Mouse (Mus musculus) thymus, postnatal 10 days (tissue): Measurements from ENCODE around the gene Padi1.

Source experiments
- DNase-seq, 2 experiments: peaks; one replicate each; pipeline ENCODE4 v3.0.0; 2021; ENCODE audit warnings: low spot score in 2 of 2

The Padi1 gene

GRCm38 (mm10) chr4:140862036-140862650, 16.6 kb upstream of the Padi1 start:
- DNase-seq, result no peak

- no peak for DNase-seq
Measured at GRCm38 (mm10) chr4:140860767-140861147, 15.2 kb upstream of the Padi1 start.

DNA sequence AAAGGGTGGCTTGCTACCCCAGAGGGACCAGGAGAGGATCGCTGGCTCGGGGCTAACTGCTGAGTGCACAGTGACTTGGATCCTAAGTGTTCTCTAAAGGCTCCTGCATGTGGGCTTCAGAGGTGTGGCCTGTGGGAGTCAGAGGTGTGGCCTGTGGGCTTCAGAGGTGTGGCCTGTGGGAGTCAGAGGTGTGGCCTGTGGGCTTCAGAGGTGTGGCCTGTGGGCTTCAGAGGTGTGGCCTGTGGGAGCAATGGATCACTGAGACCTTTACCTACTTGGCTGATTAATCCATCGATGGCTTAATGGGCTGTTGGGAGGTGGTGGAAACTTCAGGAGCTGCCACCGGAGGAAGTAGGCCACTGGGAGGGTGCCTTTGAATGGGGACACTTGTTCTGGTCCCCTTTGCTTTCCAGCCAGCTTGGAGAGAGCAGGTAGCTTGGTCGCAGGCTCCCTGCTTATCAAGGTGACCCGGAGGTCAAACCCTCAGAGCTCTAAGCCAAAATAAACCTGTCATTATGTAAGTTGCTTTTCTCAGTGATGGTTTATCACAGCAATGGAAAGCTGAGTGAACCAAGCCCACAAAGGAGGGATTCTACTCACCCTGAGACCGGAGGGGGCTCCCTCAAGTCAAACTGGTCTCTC, 14.7 kb upstream of the Padi1 start:
- no peak for DNase-seq

- no peak for DNase-seq
Measured at GRCm38 (mm10) chr4:140859291-140859690, 13.7 kb upstream of the Padi1 start.

GRCm38 (mm10) chr4:140857813-140858212, 12.2 kb upstream of the Padi1 start:
- no peak for DNase-seq

DNA sequence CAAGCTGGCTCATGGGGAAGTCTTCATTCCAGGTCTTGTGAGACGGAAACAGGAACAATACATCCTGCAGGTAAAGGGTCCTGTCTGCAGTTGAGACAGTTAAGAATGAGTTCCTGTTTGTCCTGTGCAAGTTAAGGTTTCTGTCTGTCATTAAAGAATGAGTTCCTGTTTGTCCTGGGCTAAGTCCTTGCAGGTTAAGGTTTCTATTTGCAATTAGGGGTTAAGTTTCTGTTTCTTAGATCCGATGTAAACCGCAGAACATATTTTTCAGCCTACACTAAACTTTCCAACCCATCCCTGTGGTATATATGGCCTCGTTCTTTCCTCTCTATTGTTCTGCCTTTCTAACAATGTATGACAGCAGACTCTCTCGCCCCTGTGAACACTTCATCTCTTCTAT, 11.5 kb upstream of the Padi1 start:
- no peak for DNase-seq

- no peak for DNase-seq
Measured at GRCm38 (mm10) chr4:140855151-140855550, 9.6 kb upstream of the Padi1 start.

DNA sequence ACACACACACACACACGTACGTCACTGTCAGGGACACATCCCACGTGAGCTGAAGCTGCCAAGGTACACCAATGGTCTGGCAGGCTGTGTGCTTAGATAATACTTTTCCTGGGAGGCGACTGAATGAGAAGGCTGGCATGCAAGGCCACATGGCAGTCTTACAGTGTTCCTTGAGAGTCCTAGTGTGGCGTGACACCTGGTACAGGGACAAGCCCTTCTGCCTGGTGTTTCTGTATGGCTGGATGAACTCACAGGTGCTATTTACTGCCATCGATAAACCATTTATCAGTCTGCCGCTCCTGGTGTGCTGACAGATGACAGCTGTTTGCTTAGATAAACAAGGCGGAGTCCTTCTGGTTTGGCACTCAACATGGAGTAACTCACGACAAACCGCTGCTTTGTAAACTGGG, 8.9 kb upstream of the Padi1 start:
- no peak for DNase-seq

DNA sequence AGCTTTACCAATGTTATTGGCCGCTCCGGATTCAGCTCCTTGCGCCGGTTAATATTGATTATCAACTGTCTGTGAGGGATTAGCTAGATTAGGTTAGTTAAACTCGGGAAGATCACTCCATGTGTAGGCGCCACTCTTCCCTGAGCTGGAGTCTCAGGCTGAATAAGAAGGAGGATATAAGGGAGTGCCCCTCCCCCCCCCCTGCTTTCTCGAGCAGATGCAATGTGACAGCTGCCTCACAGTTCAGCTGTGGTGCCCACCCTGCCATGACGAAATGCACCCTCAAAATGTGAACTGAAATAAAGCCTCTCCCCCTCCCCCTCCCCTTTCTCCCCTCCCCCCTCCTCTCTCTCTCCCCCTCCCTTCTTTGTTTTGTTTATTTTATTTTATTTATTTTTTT, 8.0 kb upstream of the Padi1 start:
- no peak for DNase-seq

DNA sequence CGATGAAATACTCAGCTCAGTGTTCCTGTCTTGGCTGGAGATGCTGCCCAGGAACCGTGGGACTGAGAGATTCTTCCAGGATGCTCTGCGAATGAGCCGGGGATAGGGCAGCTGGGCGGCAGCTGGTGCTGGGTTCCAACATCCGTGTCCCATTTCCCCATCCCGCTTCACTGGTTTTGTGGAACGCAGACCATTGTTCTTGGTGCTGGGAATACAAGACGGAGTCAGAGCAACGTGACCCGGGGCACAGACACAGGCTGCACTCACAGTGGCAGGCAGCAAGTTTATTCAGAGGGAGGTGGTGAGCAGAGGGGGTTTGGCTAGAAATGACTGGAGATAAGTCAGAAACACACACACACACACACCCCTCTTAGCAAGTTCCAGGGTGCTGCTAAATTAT, 3.7 kb upstream of the Padi1 start:
- no peak for DNase-seq

- DNase-seq, result no peak
Measured at GRCm38 (mm10) chr4:140844991-140845390, 587 bp downstream of the Padi1 start.

GRCm38 (mm10) chr4:140843670-140844280, 1.8 kb downstream of the Padi1 start:
- DNase-seq, result no peak

DNA sequence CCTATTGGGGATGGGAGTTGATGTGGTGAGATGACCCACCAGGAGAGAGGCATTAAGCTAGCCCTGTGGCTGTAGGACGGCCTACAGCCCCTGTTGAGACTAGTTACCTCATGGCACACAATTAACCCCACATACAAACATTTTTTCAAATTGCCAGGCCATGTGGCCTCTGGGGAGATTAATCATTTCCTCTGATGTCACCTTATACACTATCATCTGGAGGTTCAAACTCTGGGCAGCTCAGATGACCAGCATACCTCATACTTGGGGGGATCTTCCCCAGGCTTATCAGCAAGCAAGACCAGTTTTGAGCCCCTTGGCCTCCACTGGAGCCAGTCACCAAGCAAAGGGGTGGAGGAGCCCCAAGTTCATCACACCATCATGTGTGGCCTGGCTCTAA, 2.7 kb downstream of the Padi1 start:
- no peak for DNase-seq

DNA sequence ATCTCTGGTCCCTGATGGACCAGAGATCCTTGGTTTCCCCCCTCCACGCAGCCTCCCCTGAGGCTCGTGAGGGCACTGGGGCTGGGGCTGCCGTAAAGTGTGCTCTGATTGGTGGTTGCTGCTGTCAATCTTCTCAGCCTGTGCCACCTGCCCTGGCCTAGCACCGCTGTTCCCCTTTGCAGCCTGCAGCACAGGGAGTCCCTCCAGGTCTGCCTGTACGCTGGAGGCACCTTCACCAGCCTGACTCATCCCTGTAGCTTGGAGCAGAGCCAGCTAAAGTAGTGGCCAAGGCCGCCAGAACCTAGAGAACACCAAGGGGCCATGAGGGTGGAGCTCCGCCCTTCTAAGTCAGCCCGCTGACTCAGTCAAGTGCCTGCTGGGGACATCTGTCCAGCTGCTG, 7.7 kb downstream of the Padi1 start:
- DNase-seq, result no peak

DNA sequence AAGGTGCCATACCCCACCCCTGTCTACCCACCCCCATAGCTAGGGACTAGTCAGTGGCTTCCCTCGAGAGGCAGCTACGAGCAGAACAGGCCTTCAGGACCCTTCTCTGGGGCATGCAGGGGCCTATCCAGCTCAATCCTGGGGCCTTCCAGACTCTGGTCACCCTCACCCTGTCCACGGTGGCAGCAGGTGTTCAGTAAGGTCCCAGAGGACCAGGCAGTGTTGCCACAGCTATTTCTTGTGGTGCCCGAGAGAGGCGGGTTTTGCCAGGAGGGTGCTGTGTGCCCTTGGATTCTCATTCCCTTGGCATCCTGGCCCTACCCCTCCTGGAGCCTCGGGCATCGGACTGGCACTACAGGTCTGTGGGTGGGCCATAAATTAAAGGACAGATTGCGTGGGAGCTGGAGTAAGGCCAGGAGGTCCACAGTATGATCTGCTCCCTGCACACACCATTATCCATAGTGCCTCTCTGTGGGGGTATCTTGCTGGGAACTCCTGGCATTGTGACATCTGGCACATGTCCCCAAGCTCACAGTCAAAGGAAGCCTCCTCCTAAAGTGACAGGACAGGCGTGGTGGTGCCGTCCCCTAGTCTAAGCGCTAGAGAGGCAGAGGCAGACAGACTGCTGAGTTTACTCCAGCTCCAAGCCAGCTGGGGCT, 9.2 kb downstream of the Padi1 start:
- no peak for DNase-seq

- no peak for DNase-seq
Measured at GRCm38 (mm10) chr4:140835682-140836081, 9.9 kb downstream of the Padi1 start.

GRCm38 (mm10) chr4:140834327-140834934, 11.1 kb downstream of the Padi1 start:
- DNase-seq, result no peak

- no peak for DNase-seq
Measured at GRCm38 (mm10) chr4:140832821-140833220, 12.8 kb downstream of the Padi1 start.

GRCm38 (mm10) chr4:140831808-140832207, 13.8 kb downstream of the Padi1 start:
- no peak for DNase-seq

GRCm38 (mm10) chr4:140827237-140827636, 18.3 kb downstream of the Padi1 start:
- DNase-seq, result no peak

- no peak for DNase-seq
Measured at GRCm38 (mm10) chr4:140825942-140826341, 19.6 kb downstream of the Padi1 start.

DNA sequence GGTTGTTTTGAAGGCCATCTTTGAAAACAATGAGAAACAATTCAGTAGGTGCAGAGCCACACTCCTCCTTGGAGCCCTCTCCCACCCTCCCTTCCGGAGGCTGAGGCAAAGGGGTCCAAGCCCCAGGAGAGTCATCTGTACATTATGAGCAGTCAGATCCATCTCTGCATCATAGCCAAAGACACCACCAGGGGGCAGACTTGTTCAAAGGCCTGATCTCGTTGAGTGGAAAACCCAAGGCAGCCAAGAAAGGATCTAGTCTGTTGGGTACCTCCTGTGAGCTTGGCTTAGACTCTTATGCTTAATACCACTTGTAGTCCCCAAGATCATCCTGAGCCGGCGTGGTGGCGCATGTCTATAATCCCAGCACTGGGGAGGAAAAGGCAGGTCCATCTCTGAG, 23.6 kb downstream of the Padi1 start:
- peak; percentile 47 to 79 for DNase-seq
